Mouse (Mus musculus) spleen, postnatal 10 days (tissue): Measurements from ENCODE around the gene Eid1.

Experiments used
- DNase-seq, 2 experiments: peaks; one replicate each; pipeline ENCODE4 v3.0.0; 2021 to 2022; ENCODE audit warnings: low spot score in 2 of 2

Eid1 gene

GRCm38 (mm10) chr2:125672957-125673631 lies at the start of gene Eid1:
TSS of gene Eid1 (plus strand) at chr2:125673095.
- peak; percentile 78 to 85 for DNase-seq

- no peak for DNase-seq
Observed at GRCm38 (mm10) chr2:125623211-125623610, 49.7 kb upstream of the Eid1 start.

DNA sequence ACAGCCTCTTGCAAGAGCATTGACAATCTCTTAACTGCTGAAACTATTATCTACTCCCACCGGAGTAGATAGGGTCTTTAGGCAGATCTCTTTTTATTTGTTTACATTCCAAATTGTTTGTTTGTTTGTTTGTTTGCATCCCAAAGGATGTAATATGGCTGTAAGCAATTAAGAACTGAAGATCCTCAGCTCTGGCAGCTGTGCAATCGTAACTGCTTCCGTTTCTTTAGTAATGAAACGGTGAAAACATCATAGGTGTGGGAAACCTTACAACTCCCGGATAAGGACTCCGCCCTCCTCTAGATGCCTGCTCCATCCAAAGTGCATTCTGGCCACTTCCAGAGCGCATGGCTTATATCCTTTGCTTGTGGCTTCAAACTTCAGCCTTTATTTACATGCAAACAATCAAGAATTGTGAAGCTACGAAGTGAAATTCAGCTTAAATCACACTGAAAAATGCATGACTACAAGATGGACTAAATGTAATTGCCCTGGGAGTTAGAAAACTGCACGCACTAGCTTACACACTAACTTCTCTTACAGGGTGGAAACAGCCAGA lies 48.7 kb upstream of the Eid1 start:
- DNase-seq = peak in 1 of 2 experiments; percentile 12

- DNase-seq = peak; percentile 93 to 98
Observed at GRCm38 (mm10) chr2:125624837-125625351, 48.0 kb upstream of the Eid1 start, which contains the start of gene Cep152. TSS of gene Cep152 (minus strand) at chr2:125625113.

DNA sequence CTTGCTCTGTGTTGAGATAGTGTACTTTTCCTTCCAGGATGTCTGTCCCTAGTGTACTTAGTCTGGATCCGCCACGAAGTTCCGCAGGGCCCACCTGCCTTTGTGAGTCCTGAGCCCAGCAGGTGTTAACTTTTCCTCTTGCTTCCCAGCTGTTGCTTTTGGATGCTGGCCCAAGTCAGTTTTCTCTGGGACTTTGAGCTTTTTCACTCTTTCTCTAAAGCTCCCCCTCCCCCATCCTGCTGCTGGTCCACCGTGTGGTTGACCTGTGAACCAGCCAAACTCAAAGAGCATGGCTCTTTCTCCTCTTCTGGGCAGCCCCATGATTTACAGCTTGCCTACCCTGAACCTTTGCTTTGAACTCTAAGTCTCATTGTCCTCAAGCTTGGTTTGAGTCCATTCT lies 46.4 kb upstream of the Eid1 start:
- no peak for DNase-seq

GRCm38 (mm10) chr2:125628487-125628886 lies 44.4 kb upstream of the Eid1 start:
- no peak for DNase-seq

- DNase-seq = no peak
Observed at GRCm38 (mm10) chr2:125630010-125630409, 42.9 kb upstream of the Eid1 start.

GRCm38 (mm10) chr2:125637331-125637730 lies 35.6 kb upstream of the Eid1 start:
- DNase-seq = no peak

DNA sequence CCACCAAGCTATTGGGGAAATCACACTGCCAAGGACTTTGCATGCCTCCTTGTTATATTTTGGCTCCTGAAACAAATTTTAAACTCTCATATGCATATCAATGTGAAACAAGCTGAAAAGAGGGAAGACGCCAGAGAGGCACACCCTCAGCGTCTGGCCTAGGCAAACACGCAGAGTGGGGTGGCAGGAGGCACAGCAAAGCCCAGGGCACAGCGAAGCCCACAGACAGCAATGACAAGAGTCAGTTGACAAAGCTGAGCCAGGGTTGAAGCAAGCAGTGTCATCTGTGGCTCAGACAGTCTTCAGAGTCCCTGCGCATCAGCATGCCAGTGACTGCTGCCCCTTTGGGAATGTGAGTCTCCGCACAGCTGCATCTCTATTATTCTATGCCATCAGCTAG lies 28.0 kb upstream of the Eid1 start:
- no peak for DNase-seq

DNA sequence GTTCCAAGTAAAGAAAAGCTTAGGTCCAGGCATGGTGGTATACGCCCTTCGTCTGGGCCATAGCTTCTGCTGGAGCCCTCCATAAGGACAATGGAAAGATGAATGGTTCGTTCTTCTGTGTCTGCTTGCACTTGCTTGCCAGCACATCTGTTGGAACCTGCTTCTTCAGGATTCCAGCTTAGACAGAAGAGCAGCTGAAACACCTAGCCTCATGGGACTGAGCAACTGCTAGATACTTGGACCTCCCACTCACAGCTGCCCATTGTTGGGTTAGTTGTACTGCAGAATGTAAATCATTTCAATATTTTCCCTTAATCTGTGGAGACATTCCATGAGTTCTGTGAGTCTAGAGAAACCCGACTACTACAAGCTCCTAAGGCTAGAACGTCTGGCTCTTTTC lies 22.9 kb upstream of the Eid1 start:
- DNase-seq = no peak

- DNase-seq = no peak
Observed at GRCm38 (mm10) chr2:125650742-125651352, 22.0 kb upstream of the Eid1 start.

DNA sequence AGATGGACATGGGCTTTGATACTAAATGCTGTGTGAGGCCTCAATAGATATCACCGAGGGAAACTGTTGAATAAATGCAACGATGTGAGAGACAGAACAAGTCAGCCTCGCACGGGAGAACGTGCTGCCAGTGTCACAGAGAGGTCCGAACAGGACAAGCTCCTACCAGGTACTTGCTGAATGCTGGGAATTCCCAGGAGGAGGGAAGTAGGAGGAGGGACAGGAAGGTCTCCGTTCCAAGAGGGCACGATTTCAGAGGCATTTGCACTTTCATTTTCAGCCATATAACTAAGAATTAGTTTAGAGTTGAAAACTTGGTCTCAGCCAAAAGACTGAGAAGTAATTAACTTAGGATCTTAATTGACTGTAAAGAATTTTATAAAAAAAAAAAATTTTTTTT lies 21.3 kb upstream of the Eid1 start:
- no peak for DNase-seq

DNA sequence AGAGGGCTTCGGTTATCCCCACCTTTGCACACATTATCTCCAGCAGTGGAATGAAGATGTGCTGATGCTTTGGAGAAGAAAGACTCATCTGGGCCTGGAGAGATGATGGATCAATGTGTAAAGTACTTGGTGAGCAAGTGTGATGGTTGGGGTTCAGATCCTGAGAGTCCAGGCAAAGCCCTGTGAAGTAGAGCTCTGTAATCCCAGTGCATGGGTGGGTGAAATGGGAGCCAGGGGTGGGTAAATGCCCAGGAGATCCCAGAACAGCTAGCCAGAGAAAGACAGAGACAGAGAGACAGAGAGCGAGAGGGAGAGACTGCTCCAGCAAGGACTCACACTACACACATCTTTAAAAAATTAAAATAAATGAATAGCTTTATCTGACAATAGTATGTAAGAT lies 19.6 kb upstream of the Eid1 start:
- no peak for DNase-seq

DNA sequence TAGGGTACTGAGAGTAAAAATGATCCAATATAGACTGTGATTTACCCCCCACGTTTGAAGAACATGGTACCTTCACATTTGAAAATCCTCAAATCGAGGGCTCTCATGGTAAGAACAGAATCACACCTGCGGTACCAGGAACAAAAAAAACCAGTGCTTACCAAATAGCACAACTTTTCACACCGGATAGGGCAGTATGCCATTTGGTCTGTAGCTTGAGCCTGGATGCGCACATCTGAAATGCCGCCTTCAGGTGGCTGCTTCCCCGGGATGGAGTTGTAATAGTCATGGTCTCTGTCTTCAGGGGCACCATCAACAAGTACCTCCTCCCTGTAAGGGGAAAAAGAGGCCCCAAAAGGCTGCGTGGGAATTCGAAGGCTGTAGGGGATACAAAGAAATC lies 17.5 kb upstream of the Eid1 start:
- no peak for DNase-seq

GRCm38 (mm10) chr2:125659823-125660536 lies 12.9 kb upstream of the Eid1 start:
- peak; percentile 56 to 82 for DNase-seq

DNA sequence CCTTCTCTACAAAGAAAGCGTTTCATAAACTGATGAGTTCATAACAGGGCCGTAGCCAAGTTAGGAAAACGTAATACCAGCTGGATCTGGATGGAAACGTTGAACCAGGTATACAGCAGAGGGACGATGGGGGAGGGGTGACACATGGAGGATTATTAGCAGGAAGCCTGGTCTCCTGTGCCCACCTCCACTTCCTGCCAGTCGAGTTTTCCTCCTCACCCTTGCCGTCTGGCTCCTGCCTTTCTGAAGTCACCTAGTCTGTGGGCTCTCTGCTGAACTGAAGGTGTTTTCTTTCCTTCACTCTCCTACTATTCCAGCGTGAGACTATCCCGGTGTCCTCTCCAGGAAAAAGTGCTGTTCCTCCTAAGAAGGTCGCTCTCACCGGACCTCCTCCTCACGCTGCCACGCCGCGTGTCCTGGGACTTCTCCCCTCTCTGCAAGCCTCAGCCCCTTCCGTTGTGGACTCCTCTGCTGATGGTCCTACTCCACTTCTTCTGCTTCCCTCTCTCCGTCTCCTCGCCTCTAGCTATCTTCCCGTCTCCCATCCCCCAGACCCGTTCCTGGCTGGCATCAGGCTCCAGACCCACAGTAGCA lies 12.3 kb upstream of the Eid1 start:
- DNase-seq = peak; percentile 18 to 55

DNA sequence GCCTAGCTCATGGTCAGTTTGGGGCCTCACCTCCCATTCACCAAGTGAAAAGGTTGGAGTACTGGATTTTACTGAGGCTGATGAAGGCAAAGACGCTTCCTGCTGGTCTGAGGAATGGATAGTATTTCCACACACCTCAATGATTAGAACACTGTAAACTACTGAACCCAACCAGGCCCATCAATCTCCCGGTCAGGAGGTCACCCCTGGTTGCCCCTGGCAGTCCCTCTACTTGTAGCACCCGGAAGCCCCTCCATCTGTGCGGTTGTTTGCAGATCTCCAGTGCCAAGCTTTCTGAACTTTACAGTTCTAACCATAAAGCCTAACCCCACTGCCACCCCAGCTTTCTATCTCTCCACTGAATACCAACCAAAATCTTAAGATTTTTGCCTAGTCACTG lies 11.7 kb upstream of the Eid1 start:
- peak in 1 of 2 experiments; percentile 14 for DNase-seq

GRCm38 (mm10) chr2:125662517-125662916 lies 10.4 kb upstream of the Eid1 start:
- no peak for DNase-seq

DNA sequence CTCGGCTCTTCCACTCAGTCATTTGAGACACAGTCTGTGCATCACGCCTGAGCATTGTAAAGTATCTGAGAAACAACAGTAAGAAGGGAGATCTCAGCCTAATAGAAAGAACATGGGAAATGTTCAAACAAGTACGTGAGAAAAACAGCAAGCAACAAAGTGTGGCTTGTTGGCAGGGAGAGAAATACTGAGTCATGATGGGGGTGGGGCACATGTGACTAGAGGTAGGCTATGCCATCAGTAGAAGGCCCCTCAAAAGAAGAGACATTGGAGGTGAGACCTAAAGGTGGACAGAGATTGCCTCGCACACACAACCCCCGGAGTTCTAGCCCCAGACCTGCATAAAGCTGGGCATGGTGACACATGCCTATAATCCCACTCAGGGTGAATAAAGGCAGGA lies 7.7 kb upstream of the Eid1 start:
- peak; percentile 22 to 46 for DNase-seq

DNA sequence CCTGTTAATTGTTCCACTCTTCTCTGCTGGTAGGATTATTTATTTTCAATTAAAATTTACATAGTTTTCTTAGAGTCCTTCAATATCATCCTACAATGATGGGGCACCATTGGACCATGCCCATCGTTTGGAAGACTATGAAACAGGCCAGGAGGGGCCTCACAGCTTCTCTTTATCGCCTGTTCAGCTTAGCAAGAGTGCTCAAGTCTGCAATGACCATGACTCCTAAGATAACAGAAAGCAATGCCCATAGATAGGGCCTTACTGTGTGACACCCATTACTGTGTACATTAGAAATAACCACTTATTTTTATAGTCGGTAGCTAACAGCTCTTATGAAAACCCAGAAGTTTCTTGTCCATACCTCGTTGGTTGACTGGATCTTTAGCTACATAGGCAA lies 7.0 kb upstream of the Eid1 start:
- DNase-seq = no peak

- DNase-seq = peak; percentile 26 to 70
Observed at GRCm38 (mm10) chr2:125666668-125667067, 6.2 kb upstream of the Eid1 start.

DNA sequence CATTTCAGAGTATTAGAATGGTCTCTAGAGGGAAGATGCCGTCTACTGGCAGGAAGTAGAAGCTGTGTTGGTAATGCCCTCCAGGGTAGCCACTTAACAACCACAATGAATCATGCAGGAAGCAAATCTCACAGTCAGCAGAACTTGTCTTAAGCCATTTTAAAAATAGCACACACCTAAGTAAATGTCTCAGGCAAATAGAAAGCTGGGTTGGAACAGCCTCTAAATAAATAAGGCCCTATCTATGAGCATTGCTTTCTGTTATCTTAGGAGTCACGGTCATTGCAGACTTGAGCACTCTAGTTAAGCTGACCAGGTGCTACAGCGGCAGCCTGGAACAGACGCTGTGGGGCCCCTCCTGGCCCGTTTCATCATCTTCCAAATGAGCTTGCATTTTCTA lies 5.7 kb upstream of the Eid1 start:
- no peak for DNase-seq
